10 mouse cellular contexts compared by ENCODE assay signal in genomic region chr10:81058896-81059295, GRCm38 (mm10). TPM values are rescaled to one million over a fixed set of nuclear protein-coding genes. Genes with fewer than 3 reads are reported as not detected.
DNase-seq lines count a peak whose midpoint lies in the region; ATAC-seq and TF ChIP-seq lines count a peak whose summit lies in the region.
"Had no signal": no experiment of that assay in that cellular context is flagged by ENCODE, and none has a peak within 500 bp of the region (broad histone marks: within the 10 kb centered on the region; RNA-seq: fewer than 3 reads in every experiment).

No protein-coding gene starts in this region.

- 77% methylated on average over 6 of the region's 6 CpGs for WGBS in heart, postnatal 0 days
- 94% methylated on average over 6 of the region's 6 CpGs for WGBS in embryonic facial prominence, embryonic 10.5 days
- 82% methylated on average over 6 of the region's 6 CpGs for WGBS in hindbrain, embryonic 16.5 days
- WGBS in midbrain, embryonic 14.5 days: 87% methylated on average over 6 of the region's 6 CpGs

- peak overlapping the region; percentile 76; the same call in 1 of the 2 replicates for H3K4me3 ChIP-seq in heart, postnatal 0 days (ENCODE audit: low read depth, low read length)
- peak overlapping the region; percentile 88 for H3K4me3 ChIP-seq in embryonic facial prominence, embryonic 10.5 days
- peak overlapping the region; percentile 85 for H3K4me3 ChIP-seq in hindbrain, embryonic 16.5 days (ENCODE audit: low read length)
- H3K4me3 ChIP-seq in midbrain, embryonic 14.5 days (replicated peaks; ENCODE audit: low read depth, low read length): peak overlapping the region; percentile 79

- no peak for ATAC-seq in heart, postnatal 0 days (ENCODE audit: insufficient read depth, low read depth)
- ATAC-seq in hindbrain, embryonic 16.5 days: no peak
- no peak for ATAC-seq in midbrain, embryonic 14.5 days (ENCODE audit: low FRiP score, low TSS enrichment)
- ATAC-seq: Patski had no signal

- no peak for DNase-seq in heart, postnatal 0 days (ENCODE audit: low spot score)
- no peak for DNase-seq in heart, adult 9 months (ENCODE audit: low spot score in 2 of 2)
- no peak for DNase-seq in embryonic facial prominence, embryonic 10.5 days (ENCODE audit: low spot score)
- no peak for DNase-seq in midbrain, embryonic 14.5 days
- no peak for DNase-seq in spleen, postnatal 4 days (ENCODE audit: low spot score in 2 of 2)
- no peak for DNase-seq in B cell, adult 2 months
- DNase-seq in lung, postnatal 14 days: no peak

- H3K4me1 ChIP-seq in heart, postnatal 0 days (ENCODE audit: control insufficient read depth, insufficient read depth): peaks cover 16% of the 10 kb centered on the region
- peaks cover 32% of the 10 kb centered on the region for H3K4me1 ChIP-seq in embryonic facial prominence, embryonic 10.5 days
- peaks cover 22% of the 10 kb centered on the region for H3K4me1 ChIP-seq in hindbrain, embryonic 16.5 days (ENCODE audit: control insufficient read depth, insufficient read depth, low read depth, low read length)
- H3K4me1 ChIP-seq in midbrain, embryonic 14.5 days (ENCODE audit: control insufficient read depth, insufficient read depth, low read length): peaks cover 11% of the 10 kb centered on the region

- no peaks in the 10 kb centered on the region for H3K36me3 ChIP-seq in heart, postnatal 0 days (replicated peaks; ENCODE audit: control insufficient read depth, insufficient read depth, low read length)
- peaks cover 39% of the 10 kb centered on the region for H3K36me3 ChIP-seq in embryonic facial prominence, embryonic 10.5 days (replicated peaks)
- no peaks in the 10 kb centered on the region for H3K36me3 ChIP-seq in hindbrain, embryonic 16.5 days (ENCODE audit: control insufficient read depth, insufficient read depth, low read length)
- H3K36me3 ChIP-seq in midbrain, embryonic 14.5 days (ENCODE audit: control insufficient read depth, insufficient read depth, low read length): 0 out of 2 replicates have a peak, but pooled peaks cover 11% of the 10 kb centered on the region

- H3K27me3 ChIP-seq in heart, postnatal 0 days (ENCODE audit: control insufficient read depth, insufficient read depth, low read length): no peaks in the 10 kb centered on the region
- no peaks in the 10 kb centered on the region for H3K27me3 ChIP-seq in embryonic facial prominence, embryonic 10.5 days (replicated peaks; ENCODE audit: low read depth, poor library complexity, severe bottlenecking)
- H3K27me3 ChIP-seq in hindbrain, embryonic 16.5 days (replicated peaks; ENCODE audit: control insufficient read depth, insufficient read depth, low read length): no peaks in the 10 kb centered on the region
- H3K27me3 ChIP-seq in midbrain, embryonic 14.5 days (ENCODE audit: control insufficient read depth, insufficient read depth, low read length): no peaks in the 10 kb centered on the region
- H3K27me3 ChIP-seq: Patski had no signal

- TF ChIP-seq CTCF in heart, postnatal 0 days (IDR thresholded peaks at IDR 0.05; ENCODE audit: low read depth): no peak

- H3K9me3 ChIP-seq in heart, postnatal 0 days (replicated peaks; ENCODE audit: control insufficient read depth, low read length): no peaks in the 10 kb centered on the region
- no peaks in the 10 kb centered on the region for H3K9me3 ChIP-seq in embryonic facial prominence, embryonic 10.5 days
- no peaks in the 10 kb centered on the region for H3K9me3 ChIP-seq in hindbrain, embryonic 16.5 days (ENCODE audit: control insufficient read depth, low read length)
- no peaks in the 10 kb centered on the region for H3K9me3 ChIP-seq in midbrain, embryonic 14.5 days (ENCODE audit: control insufficient read depth, low read length)

- H3K27ac ChIP-seq in heart, postnatal 0 days (ENCODE audit: low read depth): no peak overlapping the region
- H3K27ac ChIP-seq in embryonic facial prominence, embryonic 10.5 days (replicated peaks): no peak overlapping the region
- no peak overlapping the region for H3K27ac ChIP-seq in hindbrain, embryonic 16.5 days (ENCODE audit: low read depth, low read length)
- H3K27ac ChIP-seq in midbrain, embryonic 14.5 days (replicated peaks; ENCODE audit: low read depth, low read length): no peak overlapping the region

- no peak overlapping the region; the same call in 1 of the 2 replicates for H3K9ac ChIP-seq in heart, postnatal 0 days (replicated peaks; ENCODE audit: low read depth, low read length)
- H3K9ac ChIP-seq in hindbrain, embryonic 16.5 days (ENCODE audit: low read depth, low read length): peak overlapping the region; percentile 88; the same call in 1 of the 2 replicates
- peak overlapping the region; percentile 80; the same call in 1 of the 2 replicates for H3K9ac ChIP-seq in midbrain, embryonic 14.5 days (replicated peaks; ENCODE audit: low read length)

- no peak overlapping the region for H3K4me2 ChIP-seq in heart, postnatal 0 days (ENCODE audit: low read depth, low read length)
- peak overlapping the region; percentile 97 for H3K4me2 ChIP-seq in hindbrain, embryonic 16.5 days (ENCODE audit: low read length)
- peak overlapping the region; percentile 91 for H3K4me2 ChIP-seq in midbrain, embryonic 14.5 days (ENCODE audit: low read length)

- TF ChIP-seq EP300 in heart, postnatal 0 days (IDR thresholded peaks at IDR 0.05; ENCODE audit: low read depth): no peak

RNA-seq across cellular contexts. Expression of gene Sgta, which starts 1.1 kb away (rescaled TPM):
- 98.1 and 152 TPM in 2 replicates for total RNA-seq in heart, postnatal 0 days (2014; rRNA removed; ENCODE audit: low replicate concordance)
- 134 and 137 TPM in 2 replicates for polyA plus RNA-seq in heart, postnatal 0 days (2015; fragmentation: Nextera tagmentation; extraction: Ambion mirVana)
- 289 and 290 TPM in 2 replicates for polyA plus RNA-seq in embryonic facial prominence, embryonic 10.5 days (2016; fragmentation: Nextera tagmentation; extraction: Ambion mirVana)
- 334 and 346 TPM in 2 replicates for polyA plus RNA-seq in hindbrain, embryonic 16.5 days (2015; fragmentation: Nextera tagmentation; extraction: Ambion mirVana)
- polyA plus RNA-seq in midbrain, embryonic 14.5 days (2014; fragmentation: Nextera tagmentation; extraction: Ambion mirVana): 259 and 292 TPM in 2 replicates

RNA-seq across cellular contexts. Expression of gene Thop1, which starts 10.9 kb away (rescaled TPM):
- 23.6 and 31.2 TPM in 2 replicates for total RNA-seq in heart, postnatal 0 days (2014; rRNA removed; ENCODE audit: low replicate concordance)
- 15.1 and 15.2 TPM in 2 replicates for polyA plus RNA-seq in heart, postnatal 0 days (2015; fragmentation: Nextera tagmentation; extraction: Ambion mirVana)
- polyA plus RNA-seq in embryonic facial prominence, embryonic 10.5 days (2016; fragmentation: Nextera tagmentation; extraction: Ambion mirVana): 102 and 109 TPM in 2 replicates
- 49.8 and 53.5 TPM in 2 replicates for polyA plus RNA-seq in hindbrain, embryonic 16.5 days (2015; fragmentation: Nextera tagmentation; extraction: Ambion mirVana)
- 31.2 and 38.2 TPM in 2 replicates for polyA plus RNA-seq in midbrain, embryonic 14.5 days (2014; fragmentation: Nextera tagmentation; extraction: Ambion mirVana)

RNA-seq across cellular contexts. Expression of gene Slc39a3, which starts 21.7 kb away (rescaled TPM):
- 18.7 and 29.3 TPM in 2 replicates for total RNA-seq in heart, postnatal 0 days (2014; rRNA removed; ENCODE audit: low replicate concordance)
- polyA plus RNA-seq in heart, postnatal 0 days (2015; fragmentation: Nextera tagmentation; extraction: Ambion mirVana): 6.3 and 7.5 TPM in 2 replicates
- 14.0 and 16.9 TPM in 2 replicates for polyA plus RNA-seq in embryonic facial prominence, embryonic 10.5 days (2016; fragmentation: Nextera tagmentation; extraction: Ambion mirVana)
- 48.3 and 54.3 TPM in 2 replicates for polyA plus RNA-seq in hindbrain, embryonic 16.5 days (2015; fragmentation: Nextera tagmentation; extraction: Ambion mirVana)
- 32.4 and 34.9 TPM in 2 replicates for polyA plus RNA-seq in midbrain, embryonic 14.5 days (2014; fragmentation: Nextera tagmentation; extraction: Ambion mirVana)

RNA-seq across cellular contexts. Expression of gene Diras1, which starts 33.4 kb away (rescaled TPM):
- total RNA-seq in heart, postnatal 0 days (2014; rRNA removed; ENCODE audit: low replicate concordance): not detected in 2 replicates
- polyA plus RNA-seq in heart, postnatal 0 days (2015; fragmentation: Nextera tagmentation; extraction: Ambion mirVana): not detected in 2 replicates
- polyA plus RNA-seq in embryonic facial prominence, embryonic 10.5 days (2016; fragmentation: Nextera tagmentation; extraction: Ambion mirVana): 1.4 and 1.9 TPM in 2 replicates
- 74.4 and 81.7 TPM in 2 replicates for polyA plus RNA-seq in hindbrain, embryonic 16.5 days (2015; fragmentation: Nextera tagmentation; extraction: Ambion mirVana)
- 24.0 and 55.4 TPM in 2 replicates for polyA plus RNA-seq in midbrain, embryonic 14.5 days (2014; fragmentation: Nextera tagmentation; extraction: Ambion mirVana)
- total RNA-seq: common myeloid progenitor, adult 5-6 weeks had no signal

RNA-seq across cellular contexts. Expression of gene Creb3l3, which starts 39.8 kb away (rescaled TPM):
- total RNA-seq in heart, postnatal 0 days (2014; rRNA removed; ENCODE audit: low replicate concordance): 1.3 TPM in 1 of 2 replicates, not detected in the other
- polyA plus RNA-seq in heart, postnatal 0 days (2015; fragmentation: Nextera tagmentation; extraction: Ambion mirVana): 0.55 and 0.93 TPM in 2 replicates
- polyA plus RNA-seq in embryonic facial prominence, embryonic 10.5 days (2016; fragmentation: Nextera tagmentation; extraction: Ambion mirVana): 0.60 TPM in 1 of 2 replicates, not detected in the other
- polyA plus RNA-seq in hindbrain, embryonic 16.5 days (2015; fragmentation: Nextera tagmentation; extraction: Ambion mirVana): 0.24 and 0.32 TPM in 2 replicates
- 0.09 and 0.31 TPM in 2 replicates for polyA plus RNA-seq in midbrain, embryonic 14.5 days (2014; fragmentation: Nextera tagmentation; extraction: Ambion mirVana)
